Mouse (Mus musculus) lung, postnatal 0 days (tissue): ENCODE measurements at regions not wholly inside any gene's neighbourhood (a gene's known extent, or its start where the extent isn't known, plus 50 kb on each side); places are given as distances from the start of the nearest gene placed in this dataset.

ENCODE experiments used
- CTCF ChIP-seq: IDR thresholded peaks from 2 replicates; pipeline ENCODE4 v1.5.1; 2016; ENCODE audit warnings: antibody characterized with exemption, mild to moderate bottlenecking
- EP300 ChIP-seq: IDR thresholded peaks from 2 replicates; pipeline ENCODE4 v1.6.1; 2016; ENCODE audit warnings: antibody characterized with exemption, mild to moderate bottlenecking, control low read depth

DNA sequence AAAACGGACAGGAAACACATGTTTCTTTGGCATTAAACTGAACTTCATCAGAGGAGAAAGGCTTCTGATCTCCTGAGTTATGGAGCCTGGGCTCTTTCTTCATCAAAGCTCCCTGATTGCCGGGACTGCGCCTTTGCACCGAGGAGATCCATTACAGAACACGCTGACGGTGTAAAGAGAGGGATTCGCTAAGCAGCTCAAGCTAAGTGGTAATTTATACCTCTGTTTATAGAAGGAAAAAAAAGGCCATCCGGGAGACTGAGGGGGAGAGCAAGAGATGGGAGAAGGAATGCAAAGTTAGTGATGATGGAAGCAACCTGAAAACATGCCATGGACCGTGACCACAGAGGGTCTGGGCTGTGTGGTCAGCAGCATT is 77.2 kb upstream of the Tmem72 start:
- TF ChIP-seq EP300 (no peak), CTCF (no peak)
